Mouse (Mus musculus): ENCODE results near the gene Lemd2. TPM values are rescaled to one million over a fixed set of nuclear protein-coding genes. Genes with fewer than 3 reads are reported as not detected.

The Lemd2 gene
- polyA plus RNA-seq, 1 experiment from 2014 or later, result 18.0 TPM

DNA sequence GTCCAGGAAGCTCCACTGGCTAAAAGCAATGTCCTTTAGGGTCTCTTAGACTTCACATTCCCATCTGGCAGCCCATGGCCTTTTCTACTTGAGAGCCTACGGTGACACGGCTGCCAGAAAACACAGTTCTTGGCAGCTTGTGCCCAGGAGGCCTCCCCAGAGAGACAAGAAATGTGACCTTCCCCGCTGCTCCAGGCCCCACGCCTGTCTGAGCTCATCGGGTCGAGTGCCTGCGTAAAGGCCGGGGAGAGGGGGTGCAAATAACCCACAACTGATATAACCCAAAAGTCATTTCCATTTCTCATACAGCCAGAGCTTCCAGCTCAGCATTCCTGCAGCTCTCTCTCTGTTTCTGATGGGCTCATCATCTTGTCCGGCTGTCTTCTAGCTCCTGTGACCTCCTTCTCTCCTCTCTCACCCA, 50.5 kb downstream of the Lemd2 start:
- H3K27me3 ChIP-seq, result no peaks in the 10 kb centered on the region
- ATAC-seq (ENCODE audit: insufficient number of reproducible peaks, insufficient read depth, low FRiP score, low TSS enrichment, low read depth), result no peak
- 41% methylated on average over 9 of the region's 9 CpGs for WGBS
- peaks cover 62% of the 10 kb centered on the region for H3K4me1 ChIP-seq
- H3K9me3 ChIP-seq, result no peaks in the 10 kb centered on the region
- H3K27ac ChIP-seq, result peak overlapping the region; percentile 18; the same call in 1 of the 2 replicates
- H3K4me3 ChIP-seq, result no peak overlapping the region
- H3K9ac ChIP-seq, result no peak overlapping the region
- no peak overlapping the region for H3K4me2 ChIP-seq
- no peaks in the 10 kb centered on the region for H3K36me3 ChIP-seq

GRCm38 (mm10) chr17:27152976-27153723, 51.1 kb downstream of the Lemd2 start:
- ATAC-seq (ENCODE audit: insufficient number of reproducible peaks, insufficient read depth, low FRiP score, low TSS enrichment, low read depth), result no peak
- H3K4me1 ChIP-seq, result peaks cover 69% of the 10 kb centered on the region

GRCm38 (mm10) chr17:27151411-27151810, 52.9 kb downstream of the Lemd2 start:
- Histone ChIP-seq H3K4me2 (no peak overlapping the region), H3K27me3 (no peaks in the 10 kb centered on the region), H3K4me1 (peaks cover 76% of the 10 kb centered on the region), H3K9me3 (no peaks in the 10 kb centered on the region), H3K36me3 (no peaks in the 10 kb centered on the region), H3K27ac (no peak overlapping the region), H3K4me3 (no peak overlapping the region), H3K9ac (no peak overlapping the region)
- ATAC-seq (ENCODE audit: insufficient number of reproducible peaks, insufficient read depth, low FRiP score, low TSS enrichment, low read depth), result no peak
- 71% methylated on average over 8 of the region's 8 CpGs for WGBS

More at GRCm38 (mm10) chr17:27152976-27153723, 51.1 kb downstream of the Lemd2 start:
- Histone ChIP-seq H3K9ac (no peak overlapping the region), H3K27me3 (no peaks in the 10 kb centered on the region), H3K9me3 (no peaks in the 10 kb centered on the region), H3K36me3 (no peaks in the 10 kb centered on the region), H3K4me2 (no peak overlapping the region), H3K4me3 (no peak overlapping the region), H3K27ac (peak overlapping the region; percentile 18; the same call in 1 of the 2 replicates)
- WGBS, result 59% methylated on average over 8 of the region's 8 CpGs

DNA sequence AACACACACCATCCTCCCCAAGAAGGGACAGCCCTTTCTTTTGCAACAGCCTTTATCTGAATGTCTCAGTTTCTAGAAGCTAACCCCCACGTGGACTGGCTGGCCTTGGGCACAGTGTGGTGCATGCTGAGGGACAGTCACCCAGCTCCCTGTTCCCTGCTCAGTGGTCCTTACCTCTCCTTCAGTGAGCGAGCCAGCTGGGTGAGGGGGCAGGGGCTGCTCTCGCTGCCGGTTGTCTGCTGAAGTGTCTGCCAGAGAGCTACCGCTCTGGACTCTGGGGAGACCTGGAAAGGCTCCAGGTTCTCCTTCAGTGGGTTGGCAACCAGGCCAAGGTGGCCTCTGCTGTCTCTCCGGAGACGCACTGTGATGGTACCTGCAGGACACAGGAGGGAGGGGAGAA, 53.4 kb downstream of the Lemd2 start:
- Histone ChIP-seq H3K4me2 (no peak overlapping the region), H3K9me3 (no peaks in the 10 kb centered on the region), H3K27me3 (no peaks in the 10 kb centered on the region), H3K4me3 (no peak overlapping the region), H3K27ac (no peak overlapping the region), H3K4me1 (peaks cover 77% of the 10 kb centered on the region), H3K36me3 (no peaks in the 10 kb centered on the region), H3K9ac (no peak overlapping the region)
- 62% methylated on average over 7 of the region's 7 CpGs for WGBS
- no peak for ATAC-seq (ENCODE audit: insufficient number of reproducible peaks, insufficient read depth, low FRiP score, low TSS enrichment, low read depth)

DNA sequence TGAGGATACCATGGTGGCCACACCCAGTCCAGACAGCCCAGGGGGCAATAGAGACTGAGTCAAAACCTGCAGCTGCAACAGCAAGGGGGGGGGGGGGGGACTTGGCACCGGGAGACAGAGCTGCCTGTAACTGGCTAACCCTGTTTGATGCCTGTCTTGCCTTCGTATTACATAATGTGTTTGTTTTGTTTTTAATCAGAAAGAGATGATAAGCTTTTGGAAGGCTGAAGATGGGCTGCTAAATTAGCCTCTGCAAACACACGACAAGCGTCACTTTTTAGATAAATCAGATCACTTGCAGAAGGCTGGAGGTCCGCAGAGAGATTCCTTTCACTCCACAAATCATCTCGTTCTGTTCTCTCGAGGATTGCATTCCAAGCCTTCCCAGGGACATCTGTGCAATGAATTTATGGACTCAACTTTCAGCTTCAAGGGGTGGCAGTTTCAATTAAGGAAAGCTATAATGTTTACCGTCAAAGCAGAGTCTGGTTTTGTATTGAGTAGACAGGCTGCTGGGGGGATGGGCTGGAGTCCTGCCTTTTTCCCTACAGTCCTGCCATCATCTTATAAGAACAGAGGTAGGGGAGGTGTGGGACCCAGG, 57.8 kb downstream of the Lemd2 start:
- Histone ChIP-seq H3K9ac (0 out of 2 replicates have a peak overlapping the region, but pooled peaks have one; percentile 32), H3K4me2 (peak overlapping the region; percentile 19), H3K27me3 (no peaks in the 10 kb centered on the region), H3K36me3 (no peaks in the 10 kb centered on the region), H3K4me3 (no peak overlapping the region), H3K4me1 (peaks cover 63% of the 10 kb centered on the region), H3K27ac (peak overlapping the region; percentile 68; the same call in 1 of the 2 replicates), H3K9me3 (no peaks in the 10 kb centered on the region)
- WGBS, result 7% methylated on average over 8 of the region's 8 CpGs
- ATAC-seq (ENCODE audit: insufficient number of reproducible peaks, insufficient read depth, low FRiP score, low TSS enrichment, low read depth), result no peak

- WGBS, result 75% methylated on average over 4 of the region's 4 CpGs
- no peak for ATAC-seq (ENCODE audit: insufficient number of reproducible peaks, insufficient read depth, low FRiP score, low TSS enrichment, low read depth)
- Histone ChIP-seq H3K9me3 (no peaks in the 10 kb centered on the region), H3K9ac (0 out of 2 replicates have a peak overlapping the region, but pooled peaks have one; percentile 52), H3K4me1 (peaks cover 58% of the 10 kb centered on the region), H3K27ac (no peak overlapping the region), H3K27me3 (no peaks in the 10 kb centered on the region), H3K36me3 (no peaks in the 10 kb centered on the region), H3K4me3 (no peak overlapping the region), H3K4me2 (no peak overlapping the region)
Observed at GRCm38 (mm10) chr17:27144152-27144551, 60.1 kb downstream of the Lemd2 start.

GRCm38 (mm10) chr17:27141971-27142450, 62.3 kb downstream of the Lemd2 start:
- Histone ChIP-seq H3K27me3 (no peaks in the 10 kb centered on the region), H3K9me3 (no peaks in the 10 kb centered on the region), H3K27ac (peak overlapping the region; percentile 41), H3K36me3 (no peaks in the 10 kb centered on the region), H3K4me3 (no peak overlapping the region), H3K9ac (no peak overlapping the region), H3K4me1 (peaks cover 51% of the 10 kb centered on the region), H3K4me2 (no peak overlapping the region)
- no peak for ATAC-seq (ENCODE audit: insufficient number of reproducible peaks, insufficient read depth, low FRiP score, low TSS enrichment, low read depth)
- WGBS, result 35% methylated on average over 10 of the region's 10 CpGs

DNA sequence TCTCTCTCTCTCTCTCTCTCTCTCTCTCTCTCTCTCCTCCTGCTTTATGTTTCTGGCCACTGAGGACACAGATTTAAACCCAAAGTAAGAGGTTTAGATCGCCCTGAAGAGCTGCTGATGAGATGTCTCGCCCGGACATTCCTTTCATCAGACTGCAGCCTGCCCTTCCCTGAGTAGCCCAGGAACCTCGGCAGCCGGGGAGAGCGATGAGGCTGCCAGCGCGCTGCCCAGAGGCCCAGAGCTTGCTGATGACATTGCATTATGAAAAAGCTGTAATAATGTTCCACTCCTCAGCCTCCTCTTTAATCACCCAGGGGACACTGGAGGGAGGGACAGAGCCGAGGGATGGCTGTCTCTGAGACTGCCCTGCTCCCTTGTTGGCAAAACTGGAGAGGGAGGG, 64.0 kb downstream of the Lemd2 start:
- 59% methylated on average over 9 of the region's 9 CpGs for WGBS
- H3K27me3 ChIP-seq, result no peaks in the 10 kb centered on the region
- no peaks in the 10 kb centered on the region for H3K9me3 ChIP-seq
- peaks cover 34% of the 10 kb centered on the region for H3K4me1 ChIP-seq
- no peak for ATAC-seq (ENCODE audit: insufficient number of reproducible peaks, insufficient read depth, low FRiP score, low TSS enrichment, low read depth)
- H3K9ac ChIP-seq, result no peak overlapping the region
- H3K36me3 ChIP-seq, result no peaks in the 10 kb centered on the region
- H3K4me2 ChIP-seq, result no peak overlapping the region
- no peak overlapping the region for H3K27ac ChIP-seq
- H3K4me3 ChIP-seq, result no peak overlapping the region

Other genes starting within 250 kb of the Lemd2 start
- 16.0 and 16.1 TPM in 2 replicates for gene Zbtb9, start 231.3 kb downstream of the Lemd2 start, polyA plus RNA-seq (2015; fragmentation: Nextera tagmentation; extraction: Ambion mirVana)
- gene Bak1, start 175.5 kb downstream of the Lemd2 start, polyA plus RNA-seq (2015; fragmentation: Nextera tagmentation; extraction: Ambion mirVana), result 4.6 and 5.7 TPM in 2 replicates
- 3.8 and 4.0 TPM in 2 replicates for gene Itpr3, start 147.2 kb downstream of the Lemd2 start, polyA plus RNA-seq (2015; fragmentation: Nextera tagmentation; extraction: Ambion mirVana)
- 328 and 350 TPM in 2 replicates for gene Uqcc2, start 70.6 kb downstream of the Lemd2 start, polyA plus RNA-seq (2015; fragmentation: Nextera tagmentation; extraction: Ambion mirVana)
- gene Ip6k3, start 36.7 kb downstream of the Lemd2 start, polyA plus RNA-seq (2015; fragmentation: Nextera tagmentation; extraction: Ambion mirVana), result 0.40 and 0.42 TPM in 2 replicates

All from embryonic facial prominence, embryonic 13.5 days (tissue).